Mouse (Mus musculus): ENCODE results near the gene Mogat2. TPM values are rescaled to one million over a fixed set of nuclear protein-coding genes. Genes with fewer than 3 reads are reported as not detected.

The Mogat2 gene
- total and polyA plus RNA-seq, 2 experiments from 2014 or later: 0.18 to 0.24 TPM

DNA sequence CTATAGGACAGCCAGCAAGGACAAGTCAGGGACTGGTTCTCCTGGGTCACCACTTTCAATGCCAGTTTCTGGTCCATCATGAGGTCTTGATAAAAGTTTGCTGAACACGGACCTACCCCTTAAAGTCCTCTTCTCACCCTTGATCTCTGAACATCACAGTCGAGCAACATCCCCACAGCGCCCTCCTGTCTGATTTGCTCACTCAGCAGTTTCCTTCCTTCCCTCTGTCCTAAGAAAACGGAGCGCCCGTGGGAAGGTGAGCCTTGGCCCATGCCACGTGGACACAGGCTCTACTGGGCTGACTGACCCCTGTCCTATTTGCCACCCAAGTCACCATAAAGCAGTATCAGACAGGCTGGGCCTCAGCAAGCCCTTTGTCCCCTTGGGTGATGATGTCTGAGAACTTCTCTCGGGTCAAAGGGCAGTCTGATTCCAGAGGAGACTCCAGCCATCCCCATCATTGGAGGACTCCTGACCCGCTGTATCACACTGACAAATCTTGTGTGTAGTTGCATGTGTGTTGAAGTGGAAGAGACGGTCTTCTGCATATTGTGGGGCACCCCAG is 23.7 kb downstream of the Mogat2 start:
- H3K4me3 ChIP-seq (ENCODE audit: low read depth, low read length): no peak overlapping the region
- no peak overlapping the region for H3K9ac ChIP-seq
- ATAC-seq (no peak), DNase-seq (no peak)
- no peak for TF ChIP-seq CTCF (IDR thresholded peaks at IDR 0.05; ENCODE audit: low read depth)
- no peak overlapping the region for H3K4me2 ChIP-seq (ENCODE audit: low read depth)
- H3K27ac ChIP-seq (ENCODE audit: low read depth, low read length): no peak overlapping the region
- H3K4me1 ChIP-seq (ENCODE audit: insufficient read depth): no peaks in the 10 kb centered on the region
- H3K9me3 ChIP-seq (ENCODE audit: low read length): no peaks in the 10 kb centered on the region
- H3K36me3 ChIP-seq (ENCODE audit: insufficient read depth): no peaks in the 10 kb centered on the region
- 79% methylated on average over 10 of the region's 10 CpGs for WGBS
- no peaks in the 10 kb centered on the region for H3K27me3 ChIP-seq (ENCODE audit: insufficient read depth, low read length)

DNA sequence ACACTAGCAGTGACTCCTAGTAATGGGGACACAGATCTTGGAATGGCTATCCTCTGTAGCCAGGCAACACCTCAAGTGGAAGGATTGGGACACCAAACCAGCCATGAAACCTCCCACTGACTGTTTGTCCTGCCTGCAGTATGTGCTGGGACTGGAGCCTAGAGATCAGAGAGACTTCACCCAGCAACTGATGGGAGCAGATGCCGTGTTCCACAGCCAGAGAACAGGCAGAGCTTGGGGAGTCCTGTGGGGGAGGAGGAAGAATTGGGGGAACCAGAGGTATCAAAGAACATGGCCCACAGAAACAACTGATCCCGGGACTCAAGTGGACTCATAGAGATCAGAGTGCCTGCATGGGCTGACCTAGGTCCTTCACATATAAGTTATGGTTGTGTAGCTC is 24.7 kb downstream of the Mogat2 start:
- no peak for ATAC-seq
- Histone ChIP-seq H3K9me3 (ENCODE audit: low read length) (no peaks in the 10 kb centered on the region), H3K4me2 (ENCODE audit: low read depth) (no peak overlapping the region), H3K4me1 (ENCODE audit: insufficient read depth) (no peaks in the 10 kb centered on the region), H3K27ac (ENCODE audit: low read depth, low read length) (no peak overlapping the region), H3K4me3 (ENCODE audit: low read depth, low read length) (no peak overlapping the region), H3K36me3 (ENCODE audit: insufficient read depth) (no peaks in the 10 kb centered on the region), H3K27me3 (ENCODE audit: insufficient read depth, low read length) (no peaks in the 10 kb centered on the region), H3K9ac (no peak overlapping the region)
- TF ChIP-seq CTCF (IDR thresholded peaks at IDR 0.05; ENCODE audit: low read depth): no peak
- no peak for DNase-seq
- WGBS: 85% methylated on average over 2 of the region's 2 CpGs

DNA sequence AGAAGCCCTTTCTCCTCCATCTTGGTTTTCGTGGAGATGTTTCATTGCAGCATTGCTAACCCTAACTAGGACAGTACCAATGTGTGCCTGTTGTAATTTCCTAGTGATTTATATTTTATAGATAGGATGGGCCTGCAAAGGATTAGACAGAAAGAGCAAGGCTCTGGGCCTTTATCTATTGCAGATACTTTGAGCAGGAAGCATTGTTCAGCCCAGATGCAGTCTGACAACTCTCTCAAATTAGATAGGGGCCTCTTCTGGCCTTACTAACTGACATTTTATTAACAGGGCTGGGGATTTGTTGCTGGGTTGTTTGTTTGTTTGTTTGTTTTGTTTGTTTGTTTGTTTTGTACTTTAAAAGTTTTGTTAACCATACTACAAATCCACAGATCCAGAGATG is 25.4 kb downstream of the Mogat2 start:
- H3K4me2 ChIP-seq (ENCODE audit: low read depth): no peak overlapping the region
- no peak overlapping the region for H3K4me3 ChIP-seq (ENCODE audit: low read depth, low read length)
- ATAC-seq (no peak), DNase-seq (no peak)
- no peaks in the 10 kb centered on the region for H3K36me3 ChIP-seq (ENCODE audit: insufficient read depth)
- H3K9me3 ChIP-seq (ENCODE audit: low read length): no peaks in the 10 kb centered on the region
- no peak for TF ChIP-seq CTCF (IDR thresholded peaks at IDR 0.05; ENCODE audit: low read depth)
- WGBS: 97% methylated on average over 1 of the region's 1 CpGs
- no peaks in the 10 kb centered on the region for H3K4me1 ChIP-seq (ENCODE audit: insufficient read depth)
- H3K27me3 ChIP-seq (ENCODE audit: insufficient read depth, low read length): no peaks in the 10 kb centered on the region
- no peak overlapping the region for H3K9ac ChIP-seq
- H3K27ac ChIP-seq (ENCODE audit: low read depth, low read length): no peak overlapping the region

DNA sequence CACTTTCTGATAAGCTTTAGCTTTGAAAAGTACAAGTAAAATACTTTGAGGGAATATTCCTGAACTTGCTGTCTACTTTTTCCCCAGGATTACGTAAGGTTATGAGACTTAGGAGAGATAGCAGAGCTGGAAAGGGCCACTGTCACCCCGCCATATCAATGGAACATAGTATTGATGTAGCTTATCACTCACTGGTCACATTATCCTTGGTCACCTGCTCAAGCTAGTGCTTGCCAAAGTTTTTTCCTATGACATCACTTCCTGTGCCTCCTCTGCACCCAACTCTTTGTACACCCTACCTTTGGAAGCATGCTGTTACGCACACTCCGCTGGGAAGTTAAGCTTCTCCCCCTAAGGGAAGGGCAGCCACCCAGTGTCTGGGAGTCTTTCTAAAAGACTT is 29.7 kb downstream of the Mogat2 start:
- WGBS: 96% methylated on average over 4 of the region's 4 CpGs

DNA sequence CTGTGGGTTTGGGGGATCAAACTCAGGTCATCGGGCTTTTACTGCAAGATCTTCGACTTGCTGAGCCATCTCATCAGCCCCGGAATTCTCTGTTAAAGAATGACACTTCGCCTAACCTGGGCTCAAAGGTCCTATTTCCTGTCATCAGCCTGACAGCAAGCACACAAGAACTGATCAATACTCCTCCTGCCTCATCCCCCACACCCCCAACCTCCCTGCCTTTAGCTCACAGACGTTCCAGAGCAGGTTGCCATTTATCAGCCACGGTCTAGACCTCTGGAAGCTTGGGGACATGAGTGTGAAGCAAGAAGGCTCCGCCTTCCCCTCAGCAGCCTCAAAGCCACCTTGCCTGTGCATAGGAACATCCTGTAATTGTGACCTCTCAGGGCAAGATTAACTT is 32.1 kb downstream of the Mogat2 start:
- no peak for TF ChIP-seq CTCF (IDR thresholded peaks at IDR 0.05; ENCODE audit: low read depth)
- Histone ChIP-seq H3K27me3 (ENCODE audit: insufficient read depth, low read length) (no peaks in the 10 kb centered on the region), H3K4me1 (ENCODE audit: insufficient read depth) (no peaks in the 10 kb centered on the region), H3K9me3 (ENCODE audit: low read length) (no peaks in the 10 kb centered on the region), H3K9ac (no peak overlapping the region), H3K27ac (ENCODE audit: low read depth, low read length) (no peak overlapping the region), H3K4me3 (ENCODE audit: low read depth, low read length) (no peak overlapping the region), H3K4me2 (ENCODE audit: low read depth) (no peak overlapping the region), H3K36me3 (ENCODE audit: insufficient read depth) (no peaks in the 10 kb centered on the region)
- no peak for ATAC-seq
- 89% methylated on average over 7 of the region's 7 CpGs for WGBS
- no peak for DNase-seq

More for the DNA sequence above, 29.7 kb downstream of the Mogat2 start:
- Histone ChIP-seq H3K27me3 (ENCODE audit: insufficient read depth, low read length) (no peaks in the 10 kb centered on the region), H3K4me1 (ENCODE audit: insufficient read depth) (no peaks in the 10 kb centered on the region), H3K9me3 (ENCODE audit: low read length) (no peaks in the 10 kb centered on the region), H3K9ac (no peak overlapping the region), H3K4me3 (ENCODE audit: low read depth, low read length) (no peak overlapping the region), H3K36me3 (ENCODE audit: insufficient read depth) (no peaks in the 10 kb centered on the region), H3K4me2 (ENCODE audit: low read depth) (no peak overlapping the region), H3K27ac (ENCODE audit: low read depth, low read length) (no peak overlapping the region)
- no peak for ATAC-seq
- no peak for TF ChIP-seq CTCF (IDR thresholded peaks at IDR 0.05; ENCODE audit: low read depth)
- DNase-seq: no peak

DNA sequence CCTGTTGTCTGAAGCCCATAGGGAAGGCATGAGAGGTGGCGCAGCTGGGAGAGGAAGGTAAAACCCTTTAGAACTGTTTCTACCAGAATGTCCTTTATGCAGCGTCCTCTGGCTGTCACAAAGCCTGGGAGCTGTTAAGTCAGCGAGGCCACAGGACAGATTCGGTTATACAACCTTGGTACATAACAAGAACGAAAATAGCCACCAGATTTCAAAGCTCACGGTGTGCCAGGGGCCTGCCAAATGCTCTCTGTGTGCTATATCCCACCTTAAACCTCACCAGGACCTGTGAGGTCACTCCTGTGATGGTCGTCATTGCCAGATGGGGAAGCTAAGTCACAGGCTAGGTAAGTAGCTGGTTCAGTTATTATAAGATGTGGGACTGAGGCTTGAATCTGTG is 36.3 kb downstream of the Mogat2 start:
- WGBS: 89% methylated on average over 7 of the region's 7 CpGs
- H3K4me1 ChIP-seq (ENCODE audit: insufficient read depth): no peaks in the 10 kb centered on the region
- H3K27ac ChIP-seq (ENCODE audit: low read depth, low read length): no peak overlapping the region
- TF ChIP-seq CTCF (IDR thresholded peaks at IDR 0.05; ENCODE audit: low read depth): no peak
- no peaks in the 10 kb centered on the region for H3K9me3 ChIP-seq (ENCODE audit: low read length)
- H3K27me3 ChIP-seq (ENCODE audit: insufficient read depth, low read length): no peaks in the 10 kb centered on the region
- H3K36me3 ChIP-seq (ENCODE audit: insufficient read depth): no peaks in the 10 kb centered on the region
- no peak overlapping the region for H3K4me3 ChIP-seq (ENCODE audit: low read depth, low read length)
- DNase-seq (no peak), ATAC-seq (no peak)
- no peak overlapping the region for H3K9ac ChIP-seq
- H3K4me2 ChIP-seq (ENCODE audit: low read depth): no peak overlapping the region

DNA sequence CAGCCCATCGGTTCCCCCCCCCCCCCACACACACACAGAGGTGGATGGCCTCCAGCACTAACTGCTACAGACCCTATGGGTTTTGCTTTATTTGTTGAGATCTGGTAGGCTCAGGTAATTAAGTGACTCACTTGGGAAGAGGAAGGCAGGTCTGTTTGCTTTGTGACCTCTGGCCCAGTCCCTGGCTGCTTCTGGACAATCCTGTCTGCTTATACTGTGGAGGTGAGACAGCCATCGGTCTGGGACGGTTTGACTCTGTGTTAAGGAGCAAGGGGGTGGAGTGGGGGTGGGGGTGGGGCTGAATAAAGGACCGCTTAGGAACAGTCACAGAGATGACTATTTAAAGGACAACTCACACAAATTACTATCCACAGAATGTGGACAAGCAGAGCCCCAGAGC is 38.1 kb downstream of the Mogat2 start:
- TF ChIP-seq CTCF (IDR thresholded peaks at IDR 0.05; ENCODE audit: low read depth): no peak
- Histone ChIP-seq H3K4me1 (ENCODE audit: insufficient read depth) (no peaks in the 10 kb centered on the region), H3K36me3 (ENCODE audit: insufficient read depth) (no peaks in the 10 kb centered on the region), H3K9me3 (ENCODE audit: low read length) (no peaks in the 10 kb centered on the region), H3K4me3 (ENCODE audit: low read depth, low read length) (no peak overlapping the region), H3K27ac (ENCODE audit: low read depth, low read length) (no peak overlapping the region), H3K4me2 (ENCODE audit: low read depth) (no peak overlapping the region), H3K27me3 (ENCODE audit: insufficient read depth, low read length) (no peaks in the 10 kb centered on the region), H3K9ac (no peak overlapping the region)
- ATAC-seq (no peak), DNase-seq (no peak)
- 36% methylated on average over 4 of the region's 4 CpGs for WGBS
